Mouse (Mus musculus): ENCODE measurements around the gene Grap. TPM values are rescaled to one million over a fixed set of nuclear protein-coding genes. Genes with fewer than 3 reads are reported as not detected.

Gene Grap
- total RNA-seq, 2 experiments from 2014 or later: 11.4 to 13.0 TPM

GRCm38 (mm10) chr11:61714346-61715117 lies 61.5 kb downstream of the Grap start:
- intact Hi-C loops (cut with DNase I): loop anchor here (1.0 to 10.0 kb wide), 5 partner anchors 48 to 610 kb away; no protein-coding TSS in a partner anchor
- peak; percentile 38 for DNase-seq (ENCODE audit: low spot score)

- no peak for DNase-seq (ENCODE audit: low spot score)
Measured at GRCm38 (mm10) chr11:61715130-61715529, 62.1 kb downstream of the Grap start.

GRCm38 (mm10) chr11:61717990-61718389 lies 64.9 kb downstream of the Grap start:
- intact Hi-C loops (cut with DNase I): loop anchor here (10.0 kb wide), 1 partner anchor 613 kb away; no protein-coding TSS in a partner anchor
- no peak for DNase-seq (ENCODE audit: low spot score)

More at GRCm38 (mm10) chr11:61715130-61715529, 62.1 kb downstream of the Grap start:
- intact Hi-C loops (cut with DNase I): loop anchor here (2.0 to 10.0 kb wide), 2 partner anchors 86 to 610 kb away; no protein-coding TSS in a partner anchor

- no peak for DNase-seq (ENCODE audit: low spot score)
- intact Hi-C loops (cut with DNase I): loop anchor here (10.0 kb wide), 1 partner anchor 615 kb away; no protein-coding TSS in a partner anchor
Measured at GRCm38 (mm10) chr11:61719387-61719786, 66.3 kb downstream of the Grap start.

- no peak for DNase-seq (ENCODE audit: low spot score)
- intact Hi-C loops (cut with DNase I): loop anchor here (10.0 kb wide), 1 partner anchor 615 kb away; no protein-coding TSS in a partner anchor
Measured at GRCm38 (mm10) chr11:61719826-61720225, 66.8 kb downstream of the Grap start.

- no peak for DNase-seq (ENCODE audit: low spot score)
- intact Hi-C loops (cut with DNase I): no loop called here
Measured at GRCm38 (mm10) chr11:61720636-61721035, 67.6 kb downstream of the Grap start, which contains the start of gene Slc5a10. Gene Slc5a10, minus strand, starts transcription at chr11:61720826.

GRCm38 (mm10) chr11:61722077-61722476 lies 69.0 kb downstream of the Grap start:
- intact Hi-C loops (cut with DNase I): no loop called here
- no peak for DNase-seq (ENCODE audit: low spot score)

Other genes starting within 250 kb of the Grap start
- gene Rnf112, start 199.1 kb upstream of the Grap start, total RNA-seq (2021): under 1 TPM; 0.26 to 0.53 TPM
- 10 to 100 TPM; 43.3 to 50.0 TPM for gene Mfap4, start 167.8 kb upstream of the Grap start, total RNA-seq (2021)
- gene Mapk7, start 158.9 kb upstream of the Grap start, total RNA-seq (2021): 1 to 10 TPM; 6.0 to 7.7 TPM
- 10 to 100 TPM in 1 of 2 experiments, 1 to 10 TPM in 1; 8.4 to 10.4 TPM for gene B9d1, start 148.1 kb upstream of the Grap start, total RNA-seq (2021)
- gene Epn2, start 73.6 kb upstream of the Grap start, total RNA-seq (2021): 10 to 100 TPM; 23.7 to 27.0 TPM
- gene Fam83g, start 30.8 kb downstream of the Grap start, total RNA-seq (2021): under 1 TPM in 1 of 2 experiments, not detected in 1; 0.14 TPM
- not detected for gene Slc5a10, start 67.6 kb downstream of the Grap start, total RNA-seq (2021)
- gene Prpsap2, start 108.8 kb downstream of the Grap start, total RNA-seq (2021): 1 to 10 TPM; 6.8 TPM
- 10 to 100 TPM; 46.3 to 51.6 TPM for gene Ulk2, start 201.8 kb downstream of the Grap start, total RNA-seq (2021)

Data from heart, postnatal 25 days (tissue).